Mouse (Mus musculus) kidney, postnatal 36 days (tissue): Measurements from ENCODE around the gene Hist2h2bb.
A peak's percentile ranks its signal among the peaks of the same experiment; 100 is the strongest.
"Not testable (repeated sequence)": the region's sequence is repeated elsewhere in the genome, so short reads cannot be mapped to it uniquely, and the experiment has no call there.

ENCODE experiments used
- DNase-seq, 2 experiments: peaks; one replicate each; pipeline ENCODE4 v3.0.0; 2021 to 2022; ENCODE audit warnings: mixed read lengths in 2 of 2

The Hist2h2bb gene

DNA sequence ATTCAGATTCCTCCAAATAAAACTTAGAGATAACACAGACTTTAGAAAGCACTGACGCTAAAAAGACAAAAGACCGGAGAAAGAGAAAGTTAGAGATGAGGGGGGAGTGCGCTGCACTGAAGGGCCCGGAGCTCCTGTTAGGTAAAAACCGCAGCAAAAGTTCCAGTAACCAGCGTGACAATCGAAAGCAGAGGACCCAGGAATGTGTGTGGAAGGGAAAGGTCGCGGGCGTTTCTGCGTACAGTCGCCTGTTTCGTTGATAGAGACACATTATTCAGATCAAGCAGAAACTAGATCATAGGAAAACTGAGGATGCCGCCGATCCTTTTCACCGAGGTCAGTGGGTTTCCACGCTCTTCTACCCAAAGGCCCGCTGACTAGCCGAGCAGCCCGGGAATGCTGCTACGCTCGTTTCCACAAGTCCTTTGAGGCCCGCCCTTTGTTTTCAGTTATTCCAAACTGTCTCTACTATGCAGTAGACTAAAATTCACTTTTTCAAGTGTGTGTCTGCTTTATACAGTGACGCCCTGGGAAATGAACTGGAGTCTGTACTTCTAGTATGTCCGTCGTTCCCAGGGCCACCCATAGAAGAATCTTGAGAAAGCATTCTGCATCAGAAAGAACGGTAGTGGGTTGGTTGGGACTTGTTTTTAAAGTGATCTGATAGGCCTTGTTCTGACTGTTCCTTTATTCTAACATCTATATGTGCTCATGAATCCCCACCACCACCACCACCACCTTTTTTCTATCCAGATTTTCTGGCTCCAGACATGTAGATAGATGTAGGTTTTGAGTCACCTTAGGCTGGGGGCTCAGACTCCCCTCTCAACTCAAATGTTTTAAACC is 5.8 kb upstream of the Hist2h2bb start:
- DNase-seq = peak; percentile 46 to 68

DNA sequence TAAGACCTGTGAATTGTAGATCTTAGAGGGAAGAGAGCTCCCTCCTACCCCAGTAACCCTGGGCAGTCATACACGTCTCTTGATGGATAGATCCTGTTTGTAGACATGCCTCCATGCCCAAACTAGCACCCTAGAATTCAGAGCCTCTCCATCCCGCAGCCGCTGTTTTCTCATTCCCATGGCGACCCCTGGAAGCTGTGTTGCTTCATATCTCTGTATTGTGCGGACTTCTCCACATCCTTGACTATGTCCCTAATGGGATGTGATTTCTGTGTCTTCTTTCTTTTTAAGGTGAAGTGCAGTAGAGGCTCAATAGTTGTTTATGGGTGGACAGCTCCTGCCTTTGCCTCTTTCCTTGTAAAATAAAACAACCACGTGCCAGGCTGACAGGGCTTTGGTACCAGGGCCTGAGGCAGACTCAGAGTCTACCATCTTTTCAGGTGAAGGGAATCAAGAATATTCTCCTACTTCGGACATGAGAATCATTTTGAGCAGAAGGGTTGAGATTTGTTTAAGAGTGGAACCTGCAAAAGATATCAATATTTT is 5.1 kb upstream of the Hist2h2bb start:
- no peak for DNase-seq

DNA sequence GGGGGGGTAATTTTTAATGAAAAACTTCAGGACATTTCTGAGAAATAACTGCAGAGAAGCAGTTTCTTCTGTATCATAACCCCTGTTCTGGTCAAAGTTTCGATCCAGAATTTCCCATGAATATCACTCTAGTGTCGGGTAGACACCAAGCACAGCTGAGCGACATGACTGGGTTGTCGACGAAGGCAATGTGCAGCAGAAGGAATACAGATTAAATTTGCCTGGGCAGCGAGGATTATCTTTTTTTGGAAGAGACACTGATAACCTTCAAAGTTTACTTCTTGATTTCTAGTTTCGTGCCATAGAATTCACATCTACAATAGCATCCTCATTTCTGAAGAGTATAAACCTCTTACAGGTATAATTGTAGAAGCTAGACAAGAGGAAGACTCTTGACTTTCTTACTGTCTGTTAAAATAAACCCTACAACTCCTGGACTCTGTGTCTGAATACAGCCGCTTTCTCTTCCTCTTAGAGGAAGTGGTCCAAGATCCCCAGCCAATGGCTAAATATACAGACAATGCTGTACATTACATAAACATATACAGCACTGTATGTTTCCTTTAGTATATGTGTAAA is 3.3 kb upstream of the Hist2h2bb start:
- DNase-seq = no peak

DNA sequence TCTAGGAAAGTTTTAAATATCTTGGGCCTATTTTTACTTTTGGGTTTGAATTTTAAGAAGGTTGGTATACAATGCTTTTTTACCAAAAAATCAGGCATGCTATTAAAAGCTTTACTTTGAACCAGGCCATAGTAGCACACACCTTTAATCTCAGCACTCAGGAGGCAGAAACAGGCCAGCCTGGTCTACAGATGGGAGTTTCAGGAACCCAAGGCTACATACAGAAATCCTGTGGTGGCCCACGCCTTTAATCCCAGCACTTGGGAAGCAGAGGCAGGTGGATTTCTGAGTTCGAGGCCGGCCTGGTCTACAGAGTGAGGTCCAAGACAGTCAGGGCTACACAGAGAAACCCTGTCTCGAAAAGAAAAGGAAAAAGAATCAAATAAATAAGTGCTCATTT is 2.0 kb upstream of the Hist2h2bb start:
- DNase-seq = no peak

DNA sequence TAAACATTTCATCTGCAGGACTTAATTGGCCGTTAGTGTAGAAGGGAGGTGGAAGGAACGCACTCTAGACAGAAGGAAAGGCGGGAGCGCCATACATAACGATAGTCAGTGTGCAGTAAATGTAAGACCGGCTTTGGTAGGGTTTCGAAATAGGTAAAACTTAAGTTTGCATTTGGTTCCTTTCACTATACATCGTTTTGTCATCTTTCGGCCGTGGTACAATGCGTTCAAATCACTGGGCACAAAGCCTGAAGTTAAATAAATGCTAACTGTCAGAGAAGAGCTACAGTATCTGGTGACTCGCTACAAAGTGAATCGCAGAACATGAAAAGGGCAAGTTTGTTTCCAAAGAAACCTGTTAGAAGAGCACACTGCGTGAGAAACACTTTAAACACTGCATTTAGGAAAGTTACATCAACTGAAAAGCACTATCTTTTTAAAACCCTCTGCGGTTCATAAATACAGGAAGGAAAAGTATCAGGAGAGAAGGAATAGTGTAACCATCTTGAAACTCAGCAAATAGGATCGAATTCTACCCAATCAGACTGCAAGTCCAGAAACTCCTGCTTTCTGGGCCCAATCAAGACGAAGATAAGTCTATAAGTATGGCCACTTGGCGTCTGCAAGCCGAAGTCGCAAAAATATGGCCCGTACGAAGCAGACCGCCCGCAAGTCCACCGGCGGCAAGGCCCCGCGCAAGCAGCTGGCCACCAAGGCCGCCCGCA is 1.3 kb upstream of the Hist2h2bb start, which contains the start of gene Hist2h3b:
Hist2h3b (plus strand) TSS at position 604 of the 725 bp plus-strand sequence.
- peak; percentile 79 to 87 for DNase-seq

DNA sequence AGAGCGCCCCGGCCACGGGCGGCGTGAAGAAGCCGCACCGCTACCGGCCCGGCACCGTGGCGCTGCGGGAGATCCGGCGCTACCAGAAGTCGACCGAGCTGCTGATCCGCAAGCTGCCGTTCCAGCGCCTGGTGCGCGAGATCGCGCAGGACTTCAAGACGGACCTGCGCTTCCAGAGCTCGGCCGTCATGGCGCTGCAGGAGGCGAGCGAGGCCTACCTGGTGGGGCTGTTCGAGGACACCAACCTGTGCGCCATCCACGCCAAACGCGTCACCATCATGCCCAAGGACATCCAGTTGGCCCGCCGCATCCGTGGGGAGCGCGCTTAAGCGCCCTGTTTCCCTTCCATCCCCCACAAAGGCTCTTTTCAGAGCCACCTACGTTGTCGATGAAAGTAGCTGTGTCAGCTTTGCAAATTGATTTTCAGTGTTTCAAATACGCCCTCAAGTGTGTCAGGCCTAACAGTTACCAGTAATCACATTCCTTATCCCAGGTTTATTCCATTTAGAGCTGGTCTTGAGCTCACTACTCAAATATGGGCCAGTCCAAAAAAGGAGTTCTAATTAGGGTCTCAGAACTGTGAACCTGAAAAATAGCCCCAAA is 675 bp upstream of the Hist2h2bb start:
- peak in 1 of 2 experiments; percentile 15 for DNase-seq

DNA sequence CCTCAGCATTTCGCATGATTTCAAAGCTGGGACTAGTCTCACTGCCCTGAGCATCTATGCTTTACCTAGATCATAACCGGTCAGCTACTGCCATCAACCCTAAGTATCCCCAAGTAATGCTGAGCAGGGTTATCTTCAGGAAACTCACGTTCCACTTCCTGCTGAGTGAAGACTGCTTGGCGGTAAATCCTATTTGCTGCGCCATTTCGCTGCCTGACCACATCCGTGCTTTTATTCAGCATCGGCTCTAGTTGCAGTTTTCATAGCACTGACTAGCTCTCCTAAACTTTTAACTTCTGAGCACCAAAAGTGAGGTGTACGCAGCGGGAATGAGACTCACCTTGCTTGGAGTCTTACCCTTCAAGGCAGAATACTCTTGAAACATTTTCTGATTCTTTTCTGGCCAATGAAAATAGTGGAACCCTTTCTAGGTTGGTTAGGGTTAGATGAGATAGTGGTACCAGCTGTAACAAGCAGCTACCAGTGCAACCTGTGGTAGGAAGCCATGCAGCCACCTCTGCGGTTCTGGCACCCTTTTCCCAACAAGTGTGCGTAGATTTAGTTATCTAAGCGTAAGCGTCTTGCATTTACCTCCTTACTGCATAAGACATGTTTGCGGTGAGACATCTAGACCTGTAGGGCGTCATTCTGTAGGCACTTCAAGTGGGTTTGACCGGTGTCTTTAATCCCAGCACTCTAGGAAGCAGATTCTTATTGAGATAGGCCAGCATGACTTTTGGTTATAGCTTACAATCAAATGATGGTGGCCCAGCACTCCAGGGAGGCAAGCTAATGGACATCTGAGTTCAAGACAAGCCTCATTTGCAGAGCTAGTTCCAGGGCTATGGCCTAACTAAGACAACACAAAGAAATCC is 4.3 kb downstream of the Hist2h2bb start:
- peak in 1 of 2 experiments; percentile 11 for DNase-seq

DNA sequence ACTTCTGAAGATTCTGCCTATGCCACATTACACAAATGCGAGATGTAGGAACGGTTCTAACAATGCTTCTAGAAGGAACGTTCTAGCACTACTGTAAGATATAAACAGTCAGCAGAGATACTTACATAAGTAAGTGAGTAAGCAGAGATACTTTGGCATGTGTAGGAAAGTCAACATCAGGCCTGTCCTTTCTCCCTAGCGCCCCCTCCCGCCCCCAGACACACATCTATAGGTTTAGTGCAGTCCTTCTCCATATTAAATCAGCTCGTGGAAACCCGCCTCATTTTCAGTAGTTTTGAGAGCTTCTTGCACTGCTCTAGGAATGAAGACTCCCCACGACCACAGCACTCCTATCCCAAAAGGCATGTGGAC is 7.9 kb downstream of the Hist2h2bb start:
- DNase-seq = peak in 1 of 2 experiments; percentile 40

DNA sequence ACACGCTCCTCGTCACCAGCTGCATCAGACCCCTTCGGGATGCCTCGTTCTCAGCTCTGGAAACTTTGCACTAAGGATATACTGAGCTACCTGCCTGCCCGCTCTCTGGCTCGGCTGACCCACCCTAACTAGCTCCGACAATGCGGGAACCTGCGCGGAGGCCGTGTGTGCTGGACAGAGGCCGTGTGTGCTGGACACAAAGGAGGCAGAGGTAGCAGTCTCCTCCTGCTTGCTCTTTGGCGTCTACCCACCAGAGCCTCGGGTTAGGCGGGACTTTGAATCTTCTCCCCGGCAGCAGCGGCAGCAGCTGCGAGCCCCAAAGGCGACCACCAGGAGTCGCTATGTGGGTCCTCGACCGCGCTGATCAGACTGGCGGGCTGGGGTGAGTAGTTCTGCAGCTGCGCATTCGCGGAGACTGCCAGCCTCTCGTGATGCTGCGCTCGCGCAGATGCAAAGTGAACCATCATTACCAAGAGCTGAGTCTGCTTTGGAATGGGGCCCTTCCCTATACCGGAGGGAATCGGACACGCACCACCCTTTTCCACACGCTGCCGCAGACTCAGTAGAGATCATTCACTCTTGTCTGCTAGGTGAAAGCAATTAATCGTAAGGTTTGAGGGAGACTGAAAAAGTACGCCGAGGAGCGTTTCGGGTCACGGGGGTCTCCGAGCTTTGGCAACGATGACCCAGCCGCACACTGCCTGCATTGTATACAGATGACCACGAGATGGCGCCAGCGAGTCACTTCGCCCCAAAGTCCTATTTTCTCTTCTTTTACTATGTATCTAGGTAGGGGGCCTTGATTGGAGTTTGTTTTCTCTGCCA is 8.5 kb downstream of the Hist2h2bb start:
- DNase-seq = peak; percentile 82 to 90

DNA sequence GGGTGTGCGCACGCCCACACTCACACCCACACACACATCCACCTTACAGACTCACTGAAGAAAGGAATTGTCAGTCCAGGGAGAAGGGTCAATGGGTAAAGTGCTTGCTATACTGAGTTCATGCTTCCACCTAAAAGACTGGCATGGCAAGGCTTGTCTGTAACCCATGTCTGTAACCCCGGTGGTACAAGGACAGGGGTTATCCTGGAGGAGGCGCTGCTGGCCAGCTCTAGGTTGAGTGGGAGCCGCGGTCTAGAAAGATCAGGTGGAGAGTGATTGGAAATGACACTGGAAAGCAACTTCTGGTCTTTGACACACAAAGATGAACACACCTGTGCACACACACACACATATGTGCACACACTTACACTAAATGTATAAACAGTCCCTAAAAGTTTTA is 11.1 kb downstream of the Hist2h2bb start:
- no peak for DNase-seq

DNA sequence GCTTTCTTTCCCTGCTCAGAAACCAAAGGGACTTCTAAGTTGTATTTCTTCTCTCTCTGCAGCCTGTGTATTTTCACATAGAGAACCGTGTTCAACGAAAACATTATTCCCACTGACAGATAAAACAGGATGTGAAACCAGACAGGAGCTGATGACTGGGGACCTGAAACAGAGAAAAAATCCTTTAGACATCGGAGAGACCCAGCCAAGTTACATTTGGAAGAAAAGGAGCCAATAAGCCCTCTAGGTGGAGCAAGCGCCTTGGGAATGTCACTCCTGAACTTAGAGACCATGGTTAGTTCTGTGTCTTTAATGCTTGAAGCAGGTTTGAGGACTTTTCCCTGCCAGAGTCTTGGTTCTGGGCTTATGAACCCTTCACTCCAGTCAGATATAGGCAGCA is 14.9 kb downstream of the Hist2h2bb start:
- DNase-seq = peak; percentile 29 to 56

DNA sequence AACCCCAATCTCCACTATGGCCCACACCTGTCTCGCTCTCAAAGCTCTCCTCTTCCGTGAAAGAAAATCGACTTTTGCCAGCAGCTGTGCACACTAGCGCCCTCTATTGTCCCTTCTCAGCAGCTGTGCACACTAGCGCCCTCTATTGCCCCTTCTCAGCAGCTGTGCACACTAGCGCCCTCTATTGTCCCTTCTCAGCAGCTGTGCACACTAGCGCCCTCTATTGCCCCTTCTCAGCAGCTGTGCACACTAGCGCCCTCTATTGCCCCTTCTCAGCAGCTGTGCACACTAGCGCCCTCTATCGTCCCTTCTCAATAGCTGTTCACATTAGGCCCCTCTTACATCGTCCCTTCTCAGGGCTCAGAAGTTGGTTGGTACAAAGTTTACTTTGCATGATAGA is 17.8 kb downstream of the Hist2h2bb start:
- not testable (repeated sequence) for DNase-seq

DNA sequence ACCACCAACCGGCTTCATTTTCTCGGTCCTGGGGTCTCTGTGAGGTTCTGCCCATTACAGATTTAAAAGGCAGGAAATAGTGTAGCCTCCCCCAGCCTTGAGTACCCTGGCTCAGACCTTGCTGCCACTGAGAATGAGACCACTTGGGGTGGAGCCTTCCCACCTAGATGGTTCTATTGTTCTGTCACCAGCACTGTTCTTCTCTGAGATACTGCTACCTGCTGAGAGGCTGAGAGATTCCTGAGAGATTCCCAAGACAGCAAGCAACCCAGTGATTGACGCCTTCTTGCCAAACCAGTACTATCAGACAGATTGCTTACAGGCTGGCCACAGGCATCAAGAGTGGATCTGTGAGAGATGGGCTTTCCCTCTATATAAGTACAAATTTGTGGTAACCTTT is 19.6 kb downstream of the Hist2h2bb start:
- DNase-seq = no peak

DNA sequence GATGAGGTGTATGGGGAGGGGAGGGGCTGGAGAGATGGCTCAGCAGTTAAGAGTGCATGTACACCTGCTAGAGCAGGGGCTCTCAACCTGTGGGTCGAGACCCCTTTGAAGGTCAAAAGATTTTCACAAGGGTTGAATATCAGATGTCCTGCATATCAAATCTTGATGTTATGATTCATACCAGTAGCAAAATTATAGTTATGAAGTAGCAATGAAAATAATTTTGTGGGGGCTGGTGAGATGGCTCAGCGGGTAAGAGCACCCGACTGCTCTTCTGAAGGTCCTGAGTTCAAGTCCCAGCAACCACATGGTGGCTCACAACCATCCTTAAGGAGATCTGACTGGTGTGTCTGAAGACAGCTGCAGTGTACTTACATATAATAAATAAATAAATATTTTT is 21.2 kb downstream of the Hist2h2bb start:
- not testable (repeated sequence) for DNase-seq

DNA sequence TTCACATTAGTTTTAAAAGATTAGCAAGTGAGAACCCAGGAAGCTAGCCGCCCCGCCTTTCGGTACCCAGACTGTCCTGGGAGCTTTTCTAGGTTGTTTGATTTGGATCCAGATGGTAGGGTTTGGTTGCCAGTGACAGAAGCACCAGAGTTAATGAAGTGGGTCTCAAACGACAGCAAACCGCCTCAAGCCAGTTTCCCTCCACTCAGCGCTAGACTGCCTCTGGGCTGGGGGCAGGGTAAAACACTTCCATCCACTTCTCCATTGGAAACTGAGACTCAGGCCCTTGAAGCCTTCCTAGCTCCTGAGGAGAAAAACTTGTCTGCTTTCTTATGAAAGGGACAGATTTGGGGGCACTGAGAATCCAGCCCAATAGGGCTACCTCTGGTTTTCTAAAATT is 23.1 kb downstream of the Hist2h2bb start:
- DNase-seq = no peak

DNA sequence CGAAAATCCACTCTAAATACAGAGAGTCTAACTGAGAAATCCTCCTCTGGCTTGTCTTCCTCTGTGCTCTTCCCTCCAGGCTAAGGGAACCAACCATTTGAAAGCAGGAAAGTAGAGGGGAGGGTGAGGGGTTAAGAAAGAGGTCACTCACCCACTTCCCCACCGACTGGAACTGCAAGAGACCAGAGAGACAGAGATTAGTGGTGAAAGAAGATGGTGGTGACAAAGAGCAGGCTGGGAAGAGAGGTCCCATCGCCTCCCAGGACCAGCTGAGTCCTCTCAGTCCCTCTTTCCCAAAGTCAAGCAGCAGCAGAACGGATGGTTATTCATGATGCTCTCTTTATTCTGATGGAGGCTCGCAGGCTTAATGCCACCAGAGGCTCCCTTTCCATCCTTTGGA is 23.8 kb downstream of the Hist2h2bb start:
- DNase-seq = no peak

DNA sequence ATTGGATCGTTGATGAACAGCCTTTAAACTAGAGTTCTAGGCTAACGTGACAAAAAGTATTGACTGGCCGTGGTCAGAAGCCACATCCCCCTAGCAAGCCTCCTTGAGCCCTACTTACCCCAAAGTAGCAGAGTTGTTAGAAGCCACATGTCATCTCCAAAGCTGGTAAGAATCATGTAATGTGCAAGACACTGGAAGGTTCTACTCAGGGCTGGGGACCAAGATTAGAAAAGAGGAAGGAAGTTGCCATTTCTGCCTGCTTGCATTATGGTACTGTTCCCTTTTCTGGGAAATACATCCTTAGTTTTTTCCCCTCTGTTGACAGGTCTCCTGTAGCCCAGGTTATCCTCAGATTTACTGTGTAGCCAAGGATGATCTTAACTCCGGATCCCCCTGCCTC is 24.2 kb downstream of the Hist2h2bb start, which contains the start of gene Fcgr1:
Fcgr1 (minus strand) TSS at position 183 of the 400 bp plus-strand sequence.
- no peak for DNase-seq

DNA sequence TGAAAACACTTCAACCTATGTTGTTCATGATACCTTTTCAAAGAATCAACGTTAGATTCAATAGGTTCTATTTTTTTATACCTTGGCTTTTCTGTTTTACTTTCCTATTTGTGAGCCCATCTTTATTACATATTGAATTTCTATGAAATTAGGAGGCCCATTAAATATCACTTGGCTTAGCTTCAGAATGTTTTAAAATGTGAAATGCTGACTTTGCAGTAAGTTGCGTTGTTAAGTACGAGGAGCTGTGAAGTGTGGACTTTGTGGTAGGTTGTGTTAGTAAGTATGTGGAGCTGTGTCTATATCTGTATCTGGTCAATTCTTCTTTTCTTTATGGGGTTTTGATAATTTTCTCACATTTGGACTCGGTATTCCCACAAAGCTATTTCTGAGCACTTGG is 28.8 kb downstream of the Hist2h2bb start:
- DNase-seq = no peak

DNA sequence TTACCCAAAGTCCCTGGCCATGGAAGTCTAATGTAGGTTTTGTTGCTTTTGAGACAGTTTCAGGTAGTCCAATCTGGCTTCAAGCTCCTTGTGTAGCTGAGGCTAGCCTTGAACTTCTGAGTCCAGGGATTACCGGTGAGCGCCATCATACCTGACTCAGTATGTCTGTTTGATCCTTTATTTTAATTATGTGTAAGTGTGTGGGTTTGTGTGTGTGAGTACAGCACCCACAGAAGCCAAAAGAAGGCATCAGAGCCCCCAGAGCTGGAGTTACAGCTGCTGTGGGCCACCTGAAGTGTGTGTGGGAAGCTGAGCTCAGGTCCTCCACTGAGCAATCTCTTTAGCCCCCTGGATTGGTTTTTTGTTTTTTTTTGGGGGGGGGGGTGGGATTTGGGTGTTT is 30.0 kb downstream of the Hist2h2bb start:
- DNase-seq = no peak

DNA sequence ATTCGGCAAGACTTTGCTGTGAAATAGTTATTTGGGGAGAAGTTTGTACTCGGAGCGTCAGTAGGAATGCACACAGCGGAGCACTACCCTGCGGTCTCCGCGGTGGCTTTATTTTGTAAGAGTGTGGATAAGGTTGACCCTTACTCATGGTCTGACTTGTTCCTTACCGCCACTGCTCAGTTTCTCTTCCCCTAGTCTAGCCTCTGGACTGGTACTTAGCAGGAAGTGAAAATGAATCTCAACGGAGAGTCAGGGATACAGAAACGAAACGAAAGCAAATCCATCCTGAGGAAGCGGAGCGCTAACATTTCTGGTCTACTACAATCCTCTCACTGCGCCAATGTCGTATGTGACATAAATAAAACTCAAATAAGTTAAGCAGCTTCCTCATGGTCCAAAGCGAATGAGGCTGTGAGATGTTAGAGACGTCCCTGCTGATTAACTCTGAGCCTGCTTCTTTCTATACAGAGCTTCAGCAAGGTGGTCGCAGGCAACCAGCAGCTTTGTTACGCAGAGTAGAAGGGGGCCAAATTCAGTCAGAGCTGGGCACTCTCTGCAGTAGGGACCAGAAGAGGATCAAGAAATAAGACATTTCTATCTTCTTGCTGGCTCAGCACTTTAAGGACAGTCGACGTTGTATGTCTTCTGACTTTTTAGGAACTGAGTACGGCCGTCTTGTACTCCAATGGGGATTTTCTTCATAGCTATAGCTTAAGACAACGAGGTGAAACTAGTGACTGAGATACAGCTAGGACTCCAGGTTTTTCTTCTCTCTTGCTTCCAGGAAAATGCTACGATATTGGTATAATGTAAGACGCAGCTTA is 31.4 kb downstream of the Hist2h2bb start:
- DNase-seq = peak; percentile 15 to 18
